ENCODE assay signal across 8 mouse cellular contexts in genomic region chr5:115235786-115236263, GRCm38 (mm10). TPM values are rescaled to one million over a fixed set of nuclear protein-coding genes. Genes with fewer than 3 reads are reported as not detected.
DNase-seq lines count a peak whose midpoint lies in the region; ATAC-seq and TF ChIP-seq lines count a peak whose summit lies in the region.

Gene Pop5 (plus strand): TSS chr5:115235836.

- CTCF ChIA-PET in Patski (lab: Charles Lee) = interaction anchor here (0.7 to 1.9 kb wide), 9 partner anchors 9 to 256 kb away, joined by 3 to 7 read pairs (median 4); no protein-coding TSS in a partner anchor

- no peak for DNase-seq in Patski (ENCODE audit: low read depth, low spot score)
- DNase-seq in cerebellum, postnatal 14 days = peak; percentile 97 to 99
- peak; percentile 89 to 95 for DNase-seq in frontal cortex, postnatal 25 days (ENCODE audit: low spot score in 2 of 2)
- peak; percentile 92 for DNase-seq in hindbrain, embryonic 14.5 days (ENCODE audit: low spot score)
- peak; percentile 87 to 91 for DNase-seq in layer of hippocampus, postnatal 36 days
- peak; percentile 86 to 92 for DNase-seq in lung, postnatal 4 days
- peak; percentile 82 for DNase-seq in retina, postnatal 7 days (ENCODE audit: low read depth, low spot score)
- peak; percentile 75 for DNase-seq in urinary bladder, adult 2 months (ENCODE audit: low spot score)

- peaks cover 14% of the 10 kb centered on the region for H3K36me3 ChIP-seq in hindbrain, embryonic 14.5 days (replicated peaks; ENCODE audit: control insufficient read depth, insufficient read depth)

- H3K9ac ChIP-seq in hindbrain, embryonic 14.5 days = peak within 1 kb of the TSS; percentile 66

- H3K4me2 ChIP-seq in hindbrain, embryonic 14.5 days (replicated peaks) = peak within 1 kb of the TSS; percentile 69

- H3K4me3 ChIP-seq in hindbrain, embryonic 14.5 days (replicated peaks; ENCODE audit: low read length) = peak within 1 kb of the TSS; percentile 41

- H3K9me3 ChIP-seq in hindbrain, embryonic 14.5 days (ENCODE audit: control insufficient read depth, low read length) = no peaks in the 10 kb centered on the region

- H3K27ac ChIP-seq in hindbrain, embryonic 14.5 days = peak within 1 kb of the TSS; percentile 63; the same call in 1 of the 2 replicates

- POLR2A ChIA-PET in Patski (lab: Charles Lee) = no interaction called here

- 1% methylated on average over 21 of the region's 21 CpGs for WGBS in hindbrain, embryonic 14.5 days

- in situ Hi-C loops in Patski (cut with MboI; ENCODE audit: low pct_unique_long_range_greater_than_20kb) = loop anchor here (5.0 kb wide), 4 partner anchors 49 to 259 kb away; partner anchors contain the start of gene Srsf9

- no peaks in the 10 kb centered on the region for H3K27me3 ChIP-seq in Patski
- H3K27me3 ChIP-seq in hindbrain, embryonic 14.5 days (ENCODE audit: control insufficient read depth, insufficient read depth, low read length) = peaks cover 16% of the 10 kb centered on the region

- peak; percentile 89 for TF ChIP-seq CTCF in Patski (IDR thresholded peaks at IDR 0.05)

- no peak for ATAC-seq in Patski
- ATAC-seq in hindbrain, embryonic 14.5 days (ENCODE audit: low FRiP score) = peak; percentile 63

- H3K4me1 ChIP-seq in hindbrain, embryonic 14.5 days (replicated peaks; ENCODE audit: control insufficient read depth, insufficient read depth, low read length) = peaks cover 10% of the 10 kb centered on the region

RNA-seq across cellular contexts. Expression of gene Pop5, which starts in this region (rescaled TPM):
- 123 TPM for polyA plus RNA-seq in Patski (2021)
- polyA plus RNA-seq in hindbrain, embryonic 14.5 days (2014; fragmentation: Nextera tagmentation; extraction: Ambion mirVana) = 107 and 114 TPM in 2 replicates
- 100 to 1,000 TPM; 117 to 122 TPM for total RNA-seq in layer of hippocampus, postnatal 36 days (2021)
- 52.7 and 63.5 TPM in 2 replicates for polyA plus RNA-seq in urinary bladder, adult 2 months (2012; rRNA removed)
